Mouse (Mus musculus) kidney, embryonic 14.5 days (tissue): ENCODE data around the gene Bag6. TPM values are rescaled to one million over a fixed set of nuclear protein-coding genes. Genes with fewer than 3 reads are reported as not detected.

Source experiments
- ATAC-seq: fragments of 200-750 bp; cut with Nextera tagmentation; 2 replicates; pipeline ENCODE4 v1.8.0; 2017; ENCODE audit warnings: moderate number of reproducible peaks, mild to moderate bottlenecking, moderate TSS enrichment, moderate library complexity; ENCODE audit not compliant: low FRiP score, low TSS enrichment
- H3K27ac ChIP-seq: fragments of 300-500 bp; sonication (generic); 2 replicates; pipeline ENCODE4 v1.5.1; 2014; ENCODE audit warnings: low read depth, mild to moderate bottlenecking, low read length, moderate library complexity, mixed read lengths
- H3K27me3 ChIP-seq: fragments of 300-500 bp; sonication (generic); 2 replicates; pipeline ENCODE4 v1.6.1; 2014; ENCODE audit warnings: mild to moderate bottlenecking, low read length; ENCODE audit not compliant: control insufficient read depth, insufficient read depth
- H3K36me3 ChIP-seq: fragments of 300-500 bp; sonication (generic); 2 replicates; pipeline ENCODE4 v1.6.1; 2014; ENCODE audit warnings: low read length, mixed read lengths; ENCODE audit not compliant: control insufficient read depth, insufficient read depth
- H3K4me1 ChIP-seq: fragments of 300-500 bp; sonication (generic); 2 replicates; pipeline ENCODE4 v1.6.1; 2014; ENCODE audit warnings: low read length, mixed read lengths; ENCODE audit not compliant: control insufficient read depth, insufficient read depth
- H3K4me2 ChIP-seq: fragments of 300-500 bp; sonication (generic); replicated peaks from 2 replicates; pipeline ENCODE4 v1.6.1; 2014; ENCODE audit warnings: low read depth, mild to moderate bottlenecking, low read length
- H3K4me3 ChIP-seq: fragments of 300-500 bp; sonication (generic); 2 replicates; pipeline ENCODE4 v1.5.1; 2014; ENCODE audit warnings: mild to moderate bottlenecking, low read length
- H3K9ac ChIP-seq: fragments of 300-500 bp; sonication (generic); 2 replicates; pipeline ENCODE4 v1.6.1; 2014; ENCODE audit warnings: low read depth, mild to moderate bottlenecking, low read length, moderate library complexity
- H3K9me3 ChIP-seq: fragments of 300-500 bp; sonication (generic); 2 replicates; pipeline ENCODE4 v1.6.1; 2016; ENCODE audit warnings: low read length; ENCODE audit not compliant: control insufficient read depth
- WGBS: fragments of 180-500 bp; shearing (Covaris S2); extraction: QIAGEN DNeasy Blood & Tissue Kit; methylation state at CpG from one replicate; pipeline ENCODE4 v1.1.7; 2014; 5-methylcytosine and 5-hydroxymethylcytosine counted together
- polyA plus RNA-seq: library from polyadenylated mRNA; unstranded; fragments of >200 nt; fragmentation: Nextera tagmentation; extraction: Ambion mirVana; gene quantifications from 2 replicates; pipeline ENCODE4 v1.2.1, GENCODE M21; 2014

Bag6 gene
- polyA plus RNA-seq, 1 experiment from 2014 or later: 82.6 TPM

DNA sequence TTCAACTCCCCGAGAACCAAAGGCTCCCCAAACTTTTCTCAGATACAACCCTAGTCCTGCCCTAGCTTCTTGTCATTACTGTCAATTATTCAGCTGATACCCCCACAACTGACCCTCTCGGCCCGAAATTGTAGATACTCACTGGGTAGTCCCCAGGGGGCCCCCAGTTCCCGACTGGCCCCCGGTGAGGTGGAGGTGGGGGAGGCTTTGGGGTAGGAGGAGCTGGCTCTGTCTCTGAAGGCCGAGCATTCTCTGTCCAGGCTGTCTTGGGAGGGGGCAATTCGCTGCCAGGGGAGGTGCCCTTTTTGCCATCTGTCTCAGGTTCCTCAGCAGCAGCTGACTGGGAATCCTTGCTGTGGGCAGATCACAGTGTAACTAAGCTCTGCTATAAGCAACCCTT lies 24.7 kb downstream of the Bag6 start:
- H3K4me2 ChIP-seq: no peak overlapping the region
- no peak overlapping the region for H3K4me3 ChIP-seq
- H3K27me3 ChIP-seq: no peaks in the 10 kb centered on the region
- H3K9me3 ChIP-seq: no peaks in the 10 kb centered on the region
- no peak overlapping the region for H3K9ac ChIP-seq
- no peak for ATAC-seq
- no peak overlapping the region for H3K27ac ChIP-seq
- H3K36me3 ChIP-seq: peaks cover 80% of the 10 kb centered on the region
- 87% methylated on average over 7 of the region's 7 CpGs for WGBS
- peaks cover 20% of the 10 kb centered on the region; the same call in 1 of the 2 replicates for H3K4me1 ChIP-seq

DNA sequence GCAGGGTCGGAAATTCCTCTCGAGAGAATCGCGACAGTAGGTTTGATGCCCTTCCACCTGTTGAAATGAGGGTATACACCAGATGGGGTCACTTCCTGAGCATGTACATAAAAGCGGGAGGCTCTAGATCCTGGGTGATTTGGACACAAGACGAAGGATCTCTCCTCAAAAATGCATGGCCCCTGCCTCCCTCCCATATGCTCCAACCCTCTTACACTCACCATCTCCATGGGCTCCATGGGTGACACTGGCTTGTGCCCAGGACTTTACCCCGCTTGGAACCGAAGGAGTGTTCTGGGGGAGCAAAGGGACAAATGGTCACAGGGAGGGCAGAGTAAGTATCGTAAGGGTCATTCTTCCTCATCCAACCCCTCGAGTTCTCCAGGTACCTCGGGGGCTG lies 26.4 kb downstream of the Bag6 start:
- Histone ChIP-seq H3K4me2 (no peak overlapping the region), H3K27me3 (no peaks in the 10 kb centered on the region), H3K4me3 (no peak overlapping the region), H3K9ac (peak overlapping the region; percentile 32; the same call in 1 of the 2 replicates), H3K4me1 (peaks cover 20% of the 10 kb centered on the region; the same call in 1 of the 2 replicates), H3K27ac (no peak overlapping the region), H3K36me3 (peaks cover 62% of the 10 kb centered on the region), H3K9me3 (no peaks in the 10 kb centered on the region)
- ATAC-seq: no peak
- 76% methylated on average over 11 of the region's 11 CpGs for WGBS

DNA sequence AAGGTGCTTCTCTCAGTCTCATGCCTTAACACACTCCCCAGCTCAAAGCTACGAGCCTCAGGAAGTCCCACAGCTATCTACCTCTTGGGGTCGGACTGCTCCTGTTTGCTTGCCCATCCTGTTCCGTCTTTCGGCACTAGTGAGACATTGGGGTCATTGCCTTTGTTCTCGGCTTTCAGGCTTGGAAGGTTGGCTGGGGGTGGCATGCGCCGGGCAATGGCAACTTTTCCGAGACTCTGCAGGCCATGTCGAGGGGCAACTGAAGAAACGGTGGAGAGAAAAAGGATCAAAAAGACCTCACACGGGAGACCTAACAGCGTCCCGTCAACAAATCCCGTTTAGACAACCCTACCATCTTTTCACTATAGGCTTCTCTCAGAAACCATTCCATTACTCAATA lies 27.1 kb downstream of the Bag6 start:
- peaks cover 20% of the 10 kb centered on the region; the same call in 1 of the 2 replicates for H3K4me1 ChIP-seq
- 65% methylated on average over 14 of the region's 14 CpGs for WGBS
- H3K4me2 ChIP-seq: peak overlapping the region; percentile 98
- H3K9ac ChIP-seq: peak overlapping the region; percentile 97
- no peak for ATAC-seq
- H3K36me3 ChIP-seq: peaks cover 55% of the 10 kb centered on the region
- no peaks in the 10 kb centered on the region for H3K27me3 ChIP-seq
- H3K27ac ChIP-seq: no peak overlapping the region
- H3K4me3 ChIP-seq: peak overlapping the region; percentile 87
- H3K9me3 ChIP-seq: no peaks in the 10 kb centered on the region

DNA sequence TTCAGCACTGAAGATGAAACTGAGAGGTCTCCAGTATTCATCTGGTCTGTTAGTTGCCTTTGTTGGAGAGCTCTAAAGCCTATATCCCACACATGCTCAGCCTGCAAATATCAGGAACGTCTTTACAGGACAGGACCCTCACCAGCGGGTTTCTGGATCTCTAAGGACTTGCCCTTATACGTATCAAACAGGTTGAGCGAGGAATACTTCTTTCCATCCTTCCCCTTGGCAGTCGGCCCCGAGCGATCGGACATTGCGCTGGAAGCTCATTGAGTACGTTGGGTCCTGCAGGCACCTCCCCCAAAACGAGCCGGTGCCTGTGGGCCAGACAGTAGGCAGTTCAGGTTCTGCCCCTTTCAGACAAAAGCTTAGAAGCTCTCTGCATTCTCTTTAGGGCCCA lies 27.8 kb downstream of the Bag6 start:
- ATAC-seq: no peak
- Histone ChIP-seq H3K27me3 (no peaks in the 10 kb centered on the region), H3K4me3 (peak overlapping the region; percentile 87), H3K4me2 (peak overlapping the region; percentile 98), H3K9me3 (no peaks in the 10 kb centered on the region), H3K36me3 (peaks cover 49% of the 10 kb centered on the region), H3K27ac (no peak overlapping the region), H3K4me1 (peaks cover 20% of the 10 kb centered on the region; the same call in 1 of the 2 replicates), H3K9ac (peak overlapping the region; percentile 97)
- 31% methylated on average over 12 of the region's 12 CpGs for WGBS

DNA sequence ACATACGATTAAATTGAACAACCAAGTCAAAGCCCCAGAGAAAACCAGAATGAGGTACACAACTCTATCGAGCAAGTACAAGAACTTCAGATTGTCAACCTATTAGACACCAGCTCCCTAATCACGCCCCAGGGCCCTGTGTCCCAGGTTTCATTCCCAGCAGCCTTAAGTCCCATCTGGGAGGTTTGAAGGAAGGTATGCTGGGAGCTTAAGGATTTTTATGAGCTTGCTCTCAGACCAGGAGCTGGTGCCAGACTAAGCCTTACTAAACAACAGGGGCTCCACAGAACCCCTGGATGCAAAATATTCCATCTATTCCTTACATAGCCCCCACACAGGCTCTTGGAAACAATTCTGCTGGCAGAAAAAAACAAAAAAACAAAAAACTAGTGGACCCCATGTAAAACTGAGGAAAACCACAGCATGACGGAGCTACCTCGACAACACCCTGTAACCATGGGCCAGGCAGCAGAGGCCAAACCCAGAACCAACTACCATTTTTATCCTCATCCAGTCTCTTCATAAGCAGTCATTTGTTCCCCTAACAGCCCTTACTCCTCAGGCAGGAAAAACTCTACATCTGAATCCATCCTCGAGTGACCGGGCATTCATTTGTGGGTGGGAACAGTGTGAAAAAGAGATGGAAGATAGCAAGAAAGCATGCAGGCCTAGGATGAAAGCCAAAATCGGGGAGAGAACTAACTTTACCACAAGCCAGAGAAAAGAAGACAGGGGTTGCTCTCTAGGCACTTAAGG lies 28.5 kb downstream of the Bag6 start:
- no peaks in the 10 kb centered on the region for H3K27me3 ChIP-seq
- peaks cover 20% of the 10 kb centered on the region; the same call in 1 of the 2 replicates for H3K4me1 ChIP-seq
- H3K9me3 ChIP-seq: no peaks in the 10 kb centered on the region
- peak overlapping the region; percentile 90; the same call in 1 of the 2 replicates for H3K27ac ChIP-seq
- 5% methylated on average over 8 of the region's 8 CpGs for WGBS
- H3K4me2 ChIP-seq: peak overlapping the region; percentile 98
- peaks cover 41% of the 10 kb centered on the region for H3K36me3 ChIP-seq
- peak overlapping the region; percentile 97 for H3K9ac ChIP-seq
- H3K4me3 ChIP-seq: peak overlapping the region; percentile 87
- no peak for ATAC-seq

DNA sequence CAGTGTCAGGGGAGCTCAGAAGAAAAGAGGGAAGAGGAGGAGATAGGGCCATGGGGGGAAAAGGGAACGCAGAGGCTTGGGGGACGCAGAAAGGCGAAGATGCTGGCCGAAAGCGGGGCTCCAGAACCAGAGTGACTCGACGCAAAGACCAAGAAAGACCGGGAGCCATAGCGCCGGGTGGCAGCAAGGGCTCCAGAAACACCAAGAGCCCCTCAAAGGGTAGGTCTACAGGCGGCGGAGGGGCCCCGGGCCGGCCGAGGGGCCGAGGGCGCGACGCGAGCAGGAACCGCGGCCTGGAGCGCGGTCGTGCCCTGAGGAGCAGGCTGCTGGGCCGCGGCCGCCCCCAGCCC lies 29.2 kb downstream of the Bag6 start:
- H3K4me1 ChIP-seq: peaks cover 20% of the 10 kb centered on the region; the same call in 1 of the 2 replicates
- 0% methylated on average over 21 of the region's 28 CpGs for WGBS
- no peak for ATAC-seq

DNA sequence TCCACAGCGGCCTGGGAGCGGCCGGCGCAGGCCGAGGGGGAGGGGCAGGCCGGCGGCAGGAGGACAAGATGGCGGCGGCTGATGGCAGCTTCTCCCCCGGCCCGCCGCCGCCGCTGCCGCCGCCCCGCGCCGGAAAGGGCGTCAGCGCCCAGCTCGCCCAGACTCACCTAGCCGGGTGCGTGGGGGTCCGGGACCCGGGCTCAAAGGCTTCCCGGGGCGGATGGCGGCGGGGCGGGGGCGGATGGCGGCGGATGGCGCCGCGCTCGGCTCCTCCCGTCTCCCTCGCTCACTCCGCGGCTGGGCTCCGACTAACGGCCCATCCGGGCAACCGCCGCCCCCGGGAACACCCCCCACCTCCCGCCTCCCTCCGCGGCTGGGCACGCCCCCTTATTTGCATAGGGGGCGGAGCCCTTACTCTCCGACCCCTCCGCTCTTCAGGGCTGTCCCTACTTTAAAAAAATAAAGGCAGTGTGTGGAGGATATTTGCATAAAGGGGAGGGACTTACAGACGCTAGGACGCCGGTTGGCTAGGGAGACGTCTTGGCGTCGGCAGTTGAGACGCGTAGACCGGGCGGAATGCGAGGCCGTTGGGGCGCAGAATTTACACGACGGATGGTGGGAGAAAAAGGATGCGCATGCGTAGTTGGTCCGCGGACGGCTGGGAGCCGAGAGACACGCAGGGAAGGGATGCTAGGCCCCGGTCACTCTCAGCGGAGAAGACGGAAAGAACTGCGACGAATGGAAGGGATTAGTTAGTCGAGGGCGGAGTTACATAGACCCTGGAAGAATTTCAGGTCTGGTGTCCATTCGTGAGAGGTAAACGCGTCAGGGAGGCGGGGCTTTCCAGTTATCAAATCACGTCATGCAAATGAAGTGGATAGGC lies 29.8 kb downstream of the Bag6 start, which contains the start of gene Prrc2a:
Prrc2a (minus strand) TSS at position 330 of the 883 bp plus-strand sequence.
- Histone ChIP-seq H3K9me3 (no peaks in the 10 kb centered on the region), H3K4me3 (peak within 1 kb of the TSS; percentile 87), H3K4me1 (peaks cover 20% of the 10 kb centered on the region; the same call in 1 of the 2 replicates), H3K36me3 (peaks cover 28% of the 10 kb centered on the region), H3K4me2 (peak within 1 kb of the TSS; percentile 98), H3K27ac (peak within 1 kb of the TSS; percentile 96), H3K9ac (peak within 1 kb of the TSS; percentile 97), H3K27me3 (no peaks in the 10 kb centered on the region)
- under 1% methylated on average over 66 of the region's 89 CpGs for WGBS
- ATAC-seq: peak; percentile 97

More for the DNA sequence above, 29.2 kb downstream of the Bag6 start:
- Histone ChIP-seq H3K4me2 (peak overlapping the region; percentile 98), H3K27me3 (no peaks in the 10 kb centered on the region), H3K27ac (peak overlapping the region; percentile 90), H3K9me3 (no peaks in the 10 kb centered on the region), H3K9ac (peak overlapping the region; percentile 97), H3K36me3 (peaks cover 35% of the 10 kb centered on the region), H3K4me3 (peak overlapping the region; percentile 87)

DNA sequence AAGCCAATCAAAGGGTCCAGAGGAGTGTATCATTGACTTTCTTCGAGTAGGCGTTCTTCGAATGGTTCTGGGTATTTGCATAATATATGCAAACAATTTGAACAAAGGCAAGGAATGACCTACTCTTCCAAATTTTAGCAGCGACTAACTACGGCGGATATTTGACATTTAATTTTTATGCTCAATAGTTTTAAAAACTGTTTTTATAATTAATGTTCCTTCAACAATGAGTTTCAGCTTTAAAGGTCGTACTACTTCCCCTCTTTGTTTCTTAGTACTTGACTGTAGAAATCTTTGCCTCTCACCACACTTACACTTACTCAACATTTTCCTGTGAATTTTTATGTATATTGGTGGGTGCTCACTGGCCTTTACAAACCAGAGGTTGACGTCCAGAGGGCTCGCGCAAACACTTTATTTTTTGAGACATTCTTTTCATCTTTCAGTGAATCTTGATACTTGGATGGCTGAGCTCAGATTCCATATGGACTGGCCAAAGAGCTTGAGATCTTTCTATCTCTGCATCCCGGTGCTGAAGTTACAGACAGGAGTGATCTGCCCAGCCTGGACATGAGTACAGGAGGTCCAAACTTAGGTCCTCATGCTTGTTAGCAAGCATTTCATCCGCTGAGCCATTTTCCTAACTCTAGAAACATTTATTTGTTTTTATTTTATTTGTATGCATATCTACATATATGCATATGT lies 30.6 kb downstream of the Bag6 start:
- no peaks in the 10 kb centered on the region for H3K9me3 ChIP-seq
- peaks cover 20% of the 10 kb centered on the region; the same call in 1 of the 2 replicates for H3K4me1 ChIP-seq
- H3K36me3 ChIP-seq: peaks cover 20% of the 10 kb centered on the region
- ATAC-seq: peak; percentile 85
- WGBS: 20% methylated on average over 12 of the region's 12 CpGs
- peak overlapping the region; percentile 87 for H3K4me3 ChIP-seq
- peak overlapping the region; percentile 48 for H3K4me2 ChIP-seq
- peak overlapping the region; percentile 96 for H3K27ac ChIP-seq
- peak overlapping the region; percentile 57 for H3K9ac ChIP-seq
- H3K27me3 ChIP-seq: no peaks in the 10 kb centered on the region
